Mouse (Mus musculus) R1 (cell line): ENCODE measurements around the gene Pygb.

Experiments used
- DNase-seq: peaks from one replicate; pipeline ENCODE4 v3.0.0-alpha.2; 2018; ENCODE audit warnings: low read depth, low spot score

Gene Pygb

GRCm38 (mm10) chr2:150786251-150787180 lies at the start of gene Pygb:
Gene Pygb, plus strand, starts transcription at chr2:150786735.
- DNase-seq: peak; percentile 90

DNA sequence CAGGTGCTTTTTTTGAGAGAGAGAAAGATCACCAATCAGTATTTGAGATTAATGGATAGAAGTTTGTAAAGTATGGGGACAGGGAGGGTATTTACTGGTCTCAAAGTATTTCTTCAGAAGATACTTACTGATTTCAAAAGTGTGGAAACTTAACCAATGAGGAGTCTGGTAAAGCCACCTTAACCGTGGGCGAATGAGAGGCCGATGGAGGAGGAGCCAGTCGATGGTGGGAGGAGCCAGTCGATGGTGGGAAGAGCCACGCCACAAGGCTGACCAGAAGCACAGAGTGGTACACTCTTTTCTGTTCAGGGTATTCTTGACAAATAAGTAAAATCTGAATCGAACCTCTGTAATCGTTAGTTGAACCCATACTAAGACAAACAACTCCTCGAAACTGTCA lies 48.7 kb upstream of the Pygb start:
- DNase-seq: peak; percentile 61

DNA sequence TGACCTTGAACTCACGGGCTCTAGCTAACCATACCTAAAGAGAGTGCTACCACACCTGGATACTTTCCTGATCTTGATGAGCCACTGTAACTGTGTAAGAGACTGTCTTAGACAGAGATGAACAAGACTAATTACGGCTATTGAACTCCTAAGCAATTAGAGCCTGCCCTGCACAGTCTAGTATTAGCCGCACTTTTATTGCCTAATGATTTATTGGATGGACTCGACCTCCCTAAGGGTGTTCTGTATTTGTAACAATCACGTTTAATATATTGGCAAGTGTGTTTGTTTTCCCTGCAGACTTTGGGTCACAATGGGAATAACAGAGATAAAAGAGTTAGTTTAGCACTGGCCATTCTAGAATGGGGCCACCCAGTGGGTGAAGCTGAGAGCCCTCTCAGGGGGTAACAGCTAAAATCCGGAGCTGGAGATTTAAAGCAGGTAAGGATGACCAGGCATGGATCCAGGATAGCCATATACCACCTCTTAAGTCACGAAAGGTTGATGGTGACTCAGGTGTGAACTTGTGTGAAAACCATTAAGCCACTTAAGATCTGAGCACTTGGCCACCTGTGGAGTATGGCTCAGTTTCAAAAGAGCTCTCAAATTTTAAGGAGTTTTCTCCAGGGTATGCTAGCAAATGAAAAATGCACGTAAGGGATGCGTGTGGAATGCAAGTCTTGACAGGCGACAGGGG lies 46.2 kb upstream of the Pygb start:
- no peak for DNase-seq

DNA sequence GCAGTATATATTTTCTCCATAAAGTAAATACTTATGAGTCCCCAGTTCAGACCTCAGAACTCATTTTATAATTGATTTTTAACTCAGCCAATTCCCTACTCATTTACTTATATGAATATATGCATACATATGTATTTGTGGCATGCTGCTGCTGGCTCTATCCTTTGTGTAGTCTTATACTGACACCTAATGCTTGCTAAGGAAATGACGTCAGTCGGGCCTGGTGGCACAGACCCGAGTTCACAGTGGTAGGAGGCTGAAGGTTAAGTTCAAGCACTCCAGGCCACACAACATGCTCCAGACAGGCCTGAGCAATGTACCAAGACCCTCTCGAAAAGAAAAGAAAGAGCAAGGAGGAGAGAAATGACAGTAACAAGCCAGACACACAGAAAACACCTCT lies 45.1 kb upstream of the Pygb start:
- DNase-seq: no peak

DNA sequence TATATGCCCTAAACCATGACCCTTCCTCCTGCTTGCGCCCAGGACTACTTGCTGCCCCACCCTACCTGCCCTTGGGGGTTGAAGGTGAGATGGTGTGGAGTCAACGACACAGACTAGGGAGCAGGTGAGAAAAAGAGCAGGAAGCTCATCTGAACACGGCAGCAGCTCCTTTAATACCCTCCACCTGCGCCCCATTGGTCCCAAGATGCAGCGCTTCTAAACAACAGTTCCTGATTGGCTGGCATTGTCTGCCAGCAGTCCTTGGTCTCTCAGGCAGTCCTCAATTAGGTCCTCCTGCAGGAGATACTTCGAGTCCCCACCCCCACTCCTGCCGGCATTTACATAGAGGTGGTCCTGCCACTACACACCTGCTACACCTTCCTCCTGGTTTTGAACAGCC lies 41.5 kb upstream of the Pygb start:
- peak; percentile 36 for DNase-seq

- DNase-seq: peak; percentile 96
Observed at GRCm38 (mm10) chr2:150748854-150749253, 37.7 kb upstream of the Pygb start, which contains the start of gene Entpd6. Gene Entpd6, plus strand, starts transcription at chr2:150749042.

DNA sequence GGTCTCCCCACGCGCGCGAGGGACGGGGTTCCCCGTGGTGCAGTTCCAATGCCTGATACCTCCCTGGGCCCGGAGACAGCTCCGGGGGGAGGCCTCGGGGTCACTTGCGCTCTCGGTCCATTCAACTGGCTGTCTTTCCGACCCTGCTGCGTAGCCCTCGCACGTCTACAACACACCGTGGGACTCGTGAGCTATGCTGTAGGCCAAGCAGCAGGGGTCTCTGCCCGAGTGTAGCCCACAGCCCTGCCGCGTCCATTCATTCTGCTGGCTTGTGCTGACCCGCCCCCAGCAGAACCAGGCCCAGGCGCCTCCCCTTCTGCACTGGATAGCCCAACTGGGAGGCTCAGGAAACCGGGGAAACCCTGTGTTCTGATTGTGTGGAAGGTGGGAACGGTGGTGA lies 37.3 kb upstream of the Pygb start:
- peak; percentile 32 for DNase-seq

DNA sequence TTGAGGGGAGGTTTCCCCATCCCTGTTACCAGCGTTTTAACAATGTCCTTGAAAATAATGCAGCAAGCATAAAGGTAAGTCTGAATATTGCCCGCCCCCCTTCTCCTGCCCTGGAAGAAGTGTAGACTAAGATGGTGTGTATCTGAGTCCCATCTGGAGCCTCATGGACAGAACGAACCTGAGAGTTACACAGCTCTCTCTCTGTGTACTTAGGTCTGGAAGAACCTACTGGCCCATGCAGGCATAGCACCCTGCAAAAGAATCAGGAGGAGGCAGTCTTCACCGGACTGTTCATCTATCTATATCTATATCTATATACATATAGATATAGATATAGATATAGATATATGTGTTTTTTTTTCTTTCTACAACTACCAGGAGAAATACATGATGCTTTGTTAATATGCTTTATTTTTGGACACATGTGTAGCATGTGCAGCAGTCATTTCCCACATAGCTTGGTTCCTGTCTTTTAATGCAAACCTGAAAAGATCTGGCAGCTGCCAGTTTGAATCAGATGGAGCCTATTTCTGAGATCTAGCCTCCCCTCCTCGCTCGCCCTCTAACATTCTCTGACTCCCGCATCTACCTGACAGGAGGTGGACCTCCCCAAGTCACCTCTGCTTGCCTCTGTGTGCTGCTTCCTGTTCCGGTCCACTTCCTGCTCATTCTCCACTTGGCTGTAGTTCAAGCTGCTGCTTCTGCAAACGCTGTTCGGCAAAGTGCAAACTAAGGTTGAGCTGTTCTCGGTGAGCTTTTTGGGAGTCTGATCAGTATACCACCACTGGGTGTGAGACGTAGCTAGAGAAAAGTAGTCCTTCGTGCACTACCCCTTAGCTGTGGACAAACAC lies 36.2 kb upstream of the Pygb start:
- peak; percentile 50 for DNase-seq

DNA sequence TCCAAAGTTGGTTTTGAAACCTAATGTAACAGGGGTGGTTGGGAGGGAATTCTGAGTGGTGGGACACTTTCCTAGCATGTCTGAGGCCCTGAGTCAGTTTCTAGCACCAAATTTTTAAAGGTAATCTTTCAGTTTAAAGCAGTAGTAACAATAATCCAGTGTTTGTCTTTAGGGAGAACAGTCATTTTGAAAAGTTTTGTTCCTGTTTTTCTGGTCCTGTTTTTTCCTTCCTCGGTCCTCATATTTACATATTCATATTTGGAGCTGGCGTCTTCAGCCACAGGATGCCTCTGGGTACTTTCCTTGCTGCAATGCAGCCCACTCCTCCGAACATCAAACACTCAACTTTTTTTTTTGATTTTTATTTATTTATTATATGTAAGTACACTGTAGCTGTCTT lies 31.5 kb upstream of the Pygb start:
- DNase-seq: no peak

- DNase-seq: peak; percentile 77
Observed at GRCm38 (mm10) chr2:150761476-150761875, 25.1 kb upstream of the Pygb start.

DNA sequence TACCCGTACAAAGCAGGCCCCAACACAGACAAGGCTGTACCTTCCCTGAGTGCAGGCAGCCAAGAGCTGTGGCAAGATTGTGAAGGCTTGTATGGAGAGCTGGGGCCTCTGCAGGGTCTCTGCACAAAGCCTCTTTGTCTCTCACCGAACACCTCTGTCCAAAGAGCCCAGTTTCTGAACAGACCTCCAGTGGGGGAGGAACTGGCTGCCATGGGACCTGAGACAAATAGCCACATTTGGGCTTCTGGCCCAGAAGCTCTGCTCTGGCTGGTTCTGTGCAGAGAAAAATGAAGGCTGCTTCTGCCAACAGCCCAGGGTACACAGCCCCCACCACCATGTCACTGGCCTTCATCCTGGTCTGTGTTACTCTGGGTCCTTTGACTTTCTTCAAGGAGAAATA lies 20.9 kb upstream of the Pygb start:
- DNase-seq: no peak

DNA sequence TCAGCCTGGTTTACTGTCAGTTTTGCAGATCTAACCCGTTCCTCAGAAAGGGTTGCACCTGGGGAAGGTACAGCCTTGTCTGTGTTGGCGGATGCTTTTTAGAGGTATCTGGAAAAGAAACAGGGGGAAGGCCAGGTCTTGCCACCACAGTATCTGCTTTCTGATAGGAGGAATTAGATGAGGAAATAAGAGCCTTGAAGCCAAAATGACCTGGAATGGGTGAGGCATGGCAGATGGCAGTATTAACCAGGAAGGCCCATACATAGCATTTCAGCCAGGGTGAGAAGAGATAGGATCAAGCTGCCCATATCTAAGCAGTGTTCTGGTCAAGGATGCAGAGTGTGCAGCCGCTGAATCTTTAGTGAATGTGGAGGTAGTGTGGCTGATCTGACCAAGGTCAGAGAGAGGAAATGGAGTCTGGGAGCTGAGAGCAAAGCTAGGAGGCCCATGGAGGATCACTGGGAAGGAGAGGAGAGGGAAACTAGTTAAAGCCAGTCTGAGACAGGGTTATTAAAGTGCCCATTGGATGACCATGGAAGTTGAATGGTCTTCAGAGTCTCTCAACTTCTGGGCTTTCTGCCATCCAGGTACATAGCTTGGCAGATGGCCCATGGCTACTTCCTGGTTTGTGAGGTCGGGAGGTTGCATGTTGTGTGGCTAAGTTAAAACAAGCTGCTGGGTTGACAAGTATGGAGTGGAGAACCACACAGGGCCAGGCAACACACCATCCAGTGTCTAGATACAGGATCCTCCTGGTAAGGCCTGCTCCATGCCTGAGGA lies 20.3 kb upstream of the Pygb start:
- no peak for DNase-seq

- DNase-seq: no peak
Observed at GRCm38 (mm10) chr2:150768678-150769077, 17.9 kb upstream of the Pygb start.

- no peak for DNase-seq
Observed at GRCm38 (mm10) chr2:150770747-150771146, 15.8 kb upstream of the Pygb start.

DNA sequence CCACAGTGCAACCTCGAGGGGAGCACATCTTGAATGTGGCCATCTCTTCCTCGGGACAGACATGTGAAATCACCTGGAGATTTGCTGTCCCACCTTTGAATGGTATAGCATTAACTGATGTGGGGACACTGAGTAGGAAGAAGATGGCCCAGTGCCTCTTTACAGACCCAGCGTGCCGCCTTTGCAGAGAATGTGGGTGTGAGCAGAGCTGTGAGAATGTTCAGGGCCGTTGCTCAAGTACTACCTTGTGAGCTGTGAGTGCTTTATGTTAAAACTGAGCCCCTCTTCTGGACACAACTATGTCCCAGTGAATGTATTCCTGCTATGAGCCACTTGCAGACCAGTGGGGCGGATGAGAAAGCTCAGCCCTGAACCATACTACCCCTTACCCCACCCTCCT lies 15.4 kb upstream of the Pygb start:
- DNase-seq: no peak

- no peak for DNase-seq
Observed at GRCm38 (mm10) chr2:150771996-150772395, 14.5 kb upstream of the Pygb start.

- no peak for DNase-seq
Observed at GRCm38 (mm10) chr2:150772466-150773119, 13.9 kb upstream of the Pygb start.

GRCm38 (mm10) chr2:150782801-150783200 lies 3.7 kb upstream of the Pygb start:
- peak; percentile 17 for DNase-seq

DNA sequence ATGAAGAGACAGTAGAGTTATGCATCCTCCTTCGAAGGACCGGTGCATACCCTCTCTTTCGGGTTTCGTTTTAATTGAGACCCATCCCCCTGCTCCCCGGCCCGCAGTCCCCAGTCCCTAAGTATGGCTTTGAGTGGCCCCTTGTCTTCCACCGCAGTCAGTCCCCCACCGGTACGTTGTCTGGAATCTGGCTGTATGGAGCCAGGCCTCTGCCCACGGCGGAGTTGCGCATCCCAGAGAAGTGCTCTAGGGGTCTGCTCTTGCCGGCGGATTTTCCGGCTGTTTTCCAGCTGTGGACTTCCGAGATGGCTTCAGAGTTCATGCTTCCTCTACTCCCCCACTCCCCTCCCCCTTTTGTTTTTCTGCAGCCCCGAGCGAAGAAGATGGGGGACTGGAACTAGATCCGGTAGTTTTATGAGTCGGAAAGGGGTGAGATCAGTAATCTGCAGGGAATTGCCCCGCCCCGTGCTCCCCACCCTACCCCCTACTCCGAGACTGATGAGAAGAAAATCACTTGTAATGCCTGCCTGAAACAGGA lies 768 bp downstream of the Pygb start:
- DNase-seq: peak; percentile 51
